Mouse (Mus musculus) adrenal gland, postnatal 25 days (tissue): ENCODE measurements at regions not wholly inside any gene's neighbourhood (a gene's known extent, or its start where the extent isn't known, plus 50 kb on each side); places are given as distances from the start of the nearest gene placed in this dataset.

Experiments used
- DNase-seq: peaks from one replicate; pipeline ENCODE4 v3.0.0; 2021; ENCODE audit warnings: mixed read lengths

DNA sequence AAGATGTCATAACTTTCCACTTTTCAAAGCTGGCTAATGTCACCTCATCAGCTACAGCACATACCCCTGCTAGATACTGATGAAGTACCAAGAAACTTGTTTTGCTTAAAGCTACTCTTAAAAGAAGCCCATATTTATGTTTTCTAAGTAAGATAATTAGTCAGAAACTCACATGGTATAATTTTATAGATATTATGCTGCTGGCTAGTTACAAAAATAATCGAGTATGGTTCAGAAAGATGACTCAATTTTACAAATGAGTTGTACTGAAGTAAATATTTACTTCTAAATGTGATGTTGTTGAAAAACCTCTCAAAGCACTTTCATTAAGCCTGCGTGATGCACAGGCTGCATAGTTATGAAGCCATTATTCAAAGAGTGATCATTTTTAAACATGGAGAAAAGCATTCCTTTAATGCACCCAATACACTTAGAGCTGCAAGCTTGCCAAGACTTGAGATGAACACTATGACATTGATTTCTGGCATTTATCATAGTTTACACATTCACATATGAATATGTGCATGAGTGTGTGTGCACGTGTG lies 582.3 kb upstream of the Gm26657 start:
- no peak for DNase-seq

DNA sequence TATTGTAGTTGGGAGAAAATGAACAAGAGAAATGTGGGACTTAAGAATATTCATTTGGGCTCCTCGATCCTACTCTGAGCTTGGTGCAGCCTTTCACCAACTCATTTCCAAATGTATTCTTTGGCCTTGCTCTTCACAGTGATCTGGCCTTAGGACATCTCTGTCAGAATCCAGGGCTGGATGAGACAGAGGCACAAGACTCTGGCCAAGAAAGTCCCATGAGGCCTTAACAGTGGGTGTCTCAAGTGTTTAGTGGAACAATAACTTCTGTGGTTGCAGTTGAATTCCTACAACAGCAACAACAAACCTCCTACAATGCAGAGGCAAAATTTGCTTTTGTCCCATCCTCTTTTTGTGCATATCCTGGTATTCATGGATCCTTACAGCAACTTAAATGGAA lies 589.2 kb upstream of the Gm26657 start:
- DNase-seq: no peak

DNA sequence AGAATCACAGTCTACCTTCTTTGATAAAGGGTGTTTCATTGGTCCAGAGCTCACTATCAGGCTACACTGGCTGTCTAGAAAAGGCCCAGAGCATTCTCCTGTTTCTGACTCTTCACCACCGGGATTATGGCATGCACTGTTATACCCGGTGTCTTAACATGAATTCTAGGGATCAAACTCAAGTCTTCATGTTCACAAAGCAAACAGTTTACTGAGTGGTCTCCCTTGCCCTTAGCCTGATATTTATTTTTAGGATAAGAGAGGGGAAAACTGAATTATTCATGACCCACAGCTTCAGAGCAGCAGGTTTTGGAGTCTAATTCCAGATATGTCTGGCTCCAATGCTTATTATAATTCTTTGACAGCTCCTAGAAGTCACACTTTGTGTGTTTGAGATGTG lies 596.0 kb upstream of the Gm26657 start:
- DNase-seq: no peak

DNA sequence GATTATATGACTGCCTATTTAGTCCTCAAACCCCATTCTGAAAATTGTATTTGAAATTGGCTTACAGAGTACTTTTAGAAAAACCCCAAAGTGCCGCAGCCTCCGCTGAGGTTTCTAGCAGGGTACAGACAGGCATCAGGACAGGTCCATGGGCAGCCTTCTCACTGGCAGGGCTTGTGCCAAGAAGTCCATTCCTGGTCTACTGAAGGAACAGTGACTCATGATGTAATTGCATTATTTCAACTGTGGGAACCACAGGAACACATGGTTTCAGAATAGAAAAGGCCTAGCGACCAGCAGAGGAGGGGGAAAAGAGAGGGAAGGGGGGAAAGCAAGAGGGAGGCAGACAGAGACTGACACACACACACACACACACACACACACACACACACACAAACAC lies 603.0 kb upstream of the Gm26657 start:
- DNase-seq: no peak

DNA sequence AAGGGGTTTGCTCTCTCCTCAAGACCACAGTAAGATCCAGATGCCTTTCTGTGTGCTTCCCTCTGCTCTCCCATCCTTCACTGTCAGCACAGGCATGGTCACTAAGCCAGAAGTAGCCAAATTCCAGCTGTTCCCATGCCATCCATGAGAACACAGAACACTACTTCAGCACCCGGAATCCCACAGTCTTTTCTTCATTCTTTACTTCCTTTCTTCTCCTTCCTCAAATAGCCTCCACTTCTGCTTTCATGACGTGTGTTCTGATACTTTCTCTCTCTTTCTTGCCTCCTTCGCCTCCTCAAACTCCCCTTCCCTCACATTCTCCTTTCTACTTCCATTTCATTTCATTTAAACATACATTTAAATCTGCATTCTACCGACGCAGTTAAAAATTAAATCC lies 602.1 kb upstream of the Klf4 start:
- DNase-seq: no peak

DNA sequence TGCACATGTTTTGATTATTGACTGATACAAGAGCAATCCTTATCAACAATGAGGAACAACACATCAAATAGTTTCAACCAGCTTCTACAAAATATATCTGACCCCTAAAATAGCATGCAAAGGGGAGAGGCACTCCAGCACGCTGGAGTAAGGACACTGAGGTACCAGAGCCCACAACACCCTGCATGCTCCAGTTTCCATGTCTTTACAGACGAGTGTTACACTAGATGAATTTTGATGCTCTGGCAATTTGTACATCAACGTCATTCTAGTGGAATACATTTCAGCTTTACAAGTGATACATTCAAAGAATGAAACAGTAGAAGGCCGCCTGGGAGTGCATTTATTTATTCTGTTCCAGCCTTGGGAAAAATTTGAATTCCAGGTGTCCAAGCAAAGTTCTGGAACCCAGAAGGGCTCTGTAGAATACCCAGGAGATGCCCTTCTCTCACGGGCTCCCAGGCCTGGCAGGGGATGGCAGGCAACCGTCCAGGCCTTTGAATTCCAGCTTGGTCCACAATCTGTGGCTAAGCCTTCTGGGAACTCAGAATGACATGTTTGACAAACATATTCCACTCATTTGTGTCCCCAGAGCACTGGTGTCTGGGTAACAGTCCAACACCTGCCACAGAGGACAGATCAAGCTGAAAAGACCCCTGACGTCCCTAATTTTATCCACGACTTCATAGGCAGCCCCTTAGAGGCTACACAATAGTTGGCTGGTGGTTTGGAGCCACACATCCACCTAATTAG lies 595.6 kb upstream of the Klf4 start:
- peak; percentile 5 for DNase-seq

DNA sequence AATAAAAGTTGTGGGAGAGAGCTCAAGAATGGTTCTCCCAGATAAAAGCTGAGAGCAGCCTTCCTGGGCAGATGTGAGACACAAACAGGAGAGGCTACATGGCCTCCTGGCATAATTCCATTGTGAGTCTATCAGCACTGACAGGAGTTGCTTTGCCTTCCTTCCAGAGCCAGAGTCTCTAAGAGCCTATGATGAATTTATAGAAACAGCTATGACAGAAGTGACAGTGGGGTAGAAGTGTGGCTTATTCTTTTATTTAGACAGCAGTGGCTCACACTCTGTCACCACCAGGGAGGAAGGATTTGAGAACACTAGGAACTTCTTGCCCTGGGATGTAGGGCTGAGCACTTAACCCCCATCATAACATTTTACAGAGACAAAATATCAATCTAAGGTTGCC lies 592.2 kb upstream of the Klf4 start:
- no peak for DNase-seq

DNA sequence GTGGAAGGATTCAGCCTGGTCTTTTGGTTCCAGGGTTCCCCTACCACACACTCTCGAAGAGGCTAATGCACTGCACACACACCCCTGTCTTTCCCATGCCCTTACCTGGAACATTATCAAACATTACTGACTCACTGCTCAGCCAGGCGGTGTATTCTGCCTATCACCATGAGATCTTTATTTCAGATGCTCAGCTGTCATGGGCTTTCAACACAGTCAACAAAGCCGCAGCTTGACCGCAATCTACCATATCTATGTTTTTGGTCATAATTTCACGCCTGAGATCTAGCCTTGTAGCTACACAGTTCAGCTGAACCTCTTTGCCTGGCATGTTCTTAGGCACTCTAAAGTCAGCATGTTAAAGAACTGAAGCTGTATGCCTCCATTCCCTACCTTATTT lies 589.9 kb upstream of the Klf4 start:
- DNase-seq: no peak

DNA sequence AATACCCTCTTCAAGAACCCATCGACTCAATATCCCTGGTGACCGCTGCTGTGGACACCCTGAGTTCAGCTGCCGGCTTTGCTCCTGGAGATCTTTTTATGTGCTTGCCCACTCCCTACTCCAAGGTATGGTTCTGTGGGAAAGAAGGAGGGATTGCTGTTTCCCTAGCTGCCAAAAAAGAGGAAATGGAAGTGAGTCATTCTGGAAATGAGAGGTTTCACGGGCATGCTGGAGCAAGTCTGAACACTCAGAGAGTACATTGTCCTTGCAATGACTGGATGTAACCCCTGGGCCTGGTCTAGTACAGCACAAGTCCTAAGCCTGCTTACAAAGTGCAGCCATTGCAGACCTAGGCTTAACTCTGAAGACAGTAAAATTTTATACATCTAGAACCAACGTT lies 589.4 kb upstream of the Klf4 start:
- DNase-seq: no peak

DNA sequence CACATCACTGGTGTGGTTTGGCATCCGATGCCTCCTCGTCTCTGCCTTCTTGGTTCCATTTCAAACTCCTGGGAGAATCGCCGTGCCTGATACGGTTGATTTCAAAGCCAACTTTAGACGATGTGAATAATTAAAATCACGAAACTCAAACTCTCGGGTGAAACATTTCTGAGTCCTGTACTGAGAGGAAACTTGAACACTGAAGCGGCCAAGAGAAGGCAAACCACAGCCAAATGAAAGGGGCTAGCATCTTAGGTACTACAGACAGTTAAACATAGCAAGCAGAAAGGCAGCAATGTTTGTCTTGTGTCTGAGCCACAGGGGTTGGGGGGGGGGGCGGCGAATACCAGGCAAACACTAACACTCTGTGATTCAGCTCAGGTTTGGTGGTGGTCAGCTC lies 588.1 kb upstream of the Klf4 start:
- no peak for DNase-seq

DNA sequence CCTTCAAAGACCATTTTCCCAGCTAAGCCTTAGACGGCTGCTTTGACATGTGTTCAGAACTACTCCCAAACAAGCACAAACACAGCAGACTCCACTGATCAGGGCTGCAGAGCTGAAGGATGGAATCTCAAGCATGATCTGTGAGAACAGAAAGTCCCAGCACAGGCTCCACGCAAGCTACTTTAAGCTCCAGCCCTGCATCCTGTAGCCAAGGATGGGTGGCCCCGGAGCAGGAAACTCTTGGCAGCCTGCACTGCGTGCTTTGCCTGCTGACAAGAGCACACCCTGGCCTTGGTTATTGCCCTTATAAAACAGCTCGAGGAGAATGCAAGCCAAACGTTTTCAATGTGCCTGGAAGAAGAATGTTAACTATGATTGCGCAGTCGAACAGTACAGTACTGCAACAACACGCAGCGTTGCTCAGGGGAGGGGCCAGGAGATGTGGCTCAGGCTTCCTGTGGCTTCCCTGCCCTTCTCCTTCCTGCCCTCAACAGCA lies 581.5 kb upstream of the Klf4 start:
- DNase-seq: peak; percentile 69

DNA sequence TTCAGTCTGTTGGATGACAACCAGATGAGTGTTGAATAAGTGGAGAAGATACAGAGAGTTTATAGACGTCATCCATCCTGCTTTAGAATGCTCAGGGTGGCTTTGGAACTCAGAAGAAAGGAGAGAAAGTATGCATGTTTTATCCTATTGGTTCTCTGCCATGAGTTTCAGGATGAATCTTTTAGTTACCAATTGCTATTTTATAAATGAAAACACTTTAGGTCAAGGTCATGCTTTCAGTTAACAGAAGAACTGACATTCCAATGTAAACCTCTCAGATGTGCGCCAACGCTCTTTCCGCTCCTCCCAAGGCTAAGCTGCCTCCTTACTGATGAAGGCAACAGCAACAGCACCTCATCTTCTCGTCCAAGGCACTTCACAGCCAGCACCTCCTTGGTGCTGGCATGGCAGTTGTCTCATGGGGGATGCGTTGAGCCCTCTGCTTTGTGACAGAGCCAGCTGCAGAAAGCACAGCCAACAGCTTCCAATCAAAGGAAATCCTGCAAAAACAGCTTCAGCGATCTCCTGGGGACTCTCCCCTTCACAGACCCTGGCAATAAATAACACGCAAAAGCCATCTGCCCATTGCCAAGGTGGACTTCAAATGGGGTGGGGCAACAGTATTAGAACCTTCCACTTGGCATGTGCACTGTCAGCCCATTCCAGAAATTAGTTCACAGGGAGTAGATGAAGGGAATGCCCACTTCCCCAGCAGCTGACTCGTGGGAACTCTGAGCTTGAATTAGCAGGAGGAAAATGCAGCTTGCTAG lies 580.9 kb upstream of the Klf4 start:
- peak; percentile 25 for DNase-seq

DNA sequence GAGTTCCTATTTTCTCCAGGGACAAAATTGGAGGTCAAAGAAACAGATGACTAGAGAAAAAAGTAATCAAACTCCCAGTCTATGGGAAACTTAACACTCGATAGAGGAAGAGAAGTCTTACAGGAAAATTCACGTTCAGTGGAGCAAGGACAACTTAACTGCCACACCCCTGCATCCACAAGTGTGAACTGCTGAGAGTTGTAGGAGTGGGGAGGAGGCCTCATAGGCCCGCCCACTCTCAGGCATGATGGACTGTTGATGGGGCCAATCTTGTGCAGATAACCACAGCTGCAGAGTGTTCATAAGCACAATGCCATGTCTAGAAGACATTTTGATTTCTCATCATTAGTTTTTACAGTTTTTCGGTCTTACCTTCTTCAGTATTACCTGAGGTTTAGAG lies 574.7 kb upstream of the Klf4 start:
- no peak for DNase-seq

DNA sequence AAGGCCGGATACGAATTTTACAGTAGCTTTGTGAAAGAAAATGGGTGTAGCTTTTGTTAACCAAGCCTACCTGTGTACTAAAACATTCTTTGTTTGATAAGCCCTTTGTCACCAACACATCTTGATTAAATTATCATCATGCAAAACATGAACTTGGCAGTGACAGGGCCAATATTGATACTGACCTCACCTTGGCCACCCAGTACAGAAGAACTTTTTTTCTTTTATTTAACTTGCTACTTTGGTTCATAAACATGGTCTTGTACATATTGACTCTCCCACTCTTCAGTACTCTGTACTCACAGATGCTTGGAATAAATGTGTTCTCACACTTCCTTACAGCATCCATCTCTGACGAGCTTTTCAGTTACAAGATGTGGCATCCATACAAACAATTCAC lies 570.0 kb upstream of the Klf4 start:
- DNase-seq: no peak

DNA sequence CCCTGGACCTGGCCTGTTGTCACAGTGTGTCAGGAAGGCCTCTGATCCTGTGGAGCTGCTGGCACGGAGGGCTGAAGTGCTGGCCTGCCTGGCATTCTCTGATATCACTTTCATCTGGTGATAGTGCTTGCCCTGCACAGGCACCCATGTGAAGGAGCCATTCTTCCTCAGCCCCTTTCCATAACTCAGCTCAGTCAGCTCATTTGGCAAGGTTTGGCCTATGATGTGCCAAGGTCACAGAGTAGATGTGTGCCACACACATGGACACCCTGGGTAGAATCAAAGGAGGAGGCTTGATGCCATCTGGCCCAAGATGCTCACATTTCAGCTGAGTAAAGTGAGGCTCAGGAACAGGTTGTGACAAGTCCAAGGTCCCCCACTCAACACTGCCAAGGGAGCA lies 558.5 kb upstream of the Klf4 start:
- peak; percentile 20 for DNase-seq

DNA sequence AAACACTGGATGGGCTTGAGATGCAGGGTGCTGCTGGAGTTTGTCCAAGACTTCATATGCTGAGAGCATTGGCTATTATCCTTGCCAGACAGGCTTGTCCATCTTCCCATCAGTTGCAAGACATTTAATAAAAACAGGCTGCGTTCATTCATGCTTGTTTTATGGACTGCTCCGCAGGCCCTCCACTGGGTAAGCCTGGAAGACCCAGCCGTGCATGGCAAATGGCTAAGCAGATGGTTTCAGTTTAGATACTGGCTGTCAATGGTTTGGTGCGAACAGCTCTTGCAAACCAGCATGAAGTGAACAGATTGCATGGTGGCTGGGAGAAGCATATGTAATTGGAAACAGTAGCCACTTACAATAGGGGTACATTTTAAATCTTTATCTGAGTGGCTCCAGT lies 556.4 kb upstream of the Klf4 start:
- DNase-seq: no peak

DNA sequence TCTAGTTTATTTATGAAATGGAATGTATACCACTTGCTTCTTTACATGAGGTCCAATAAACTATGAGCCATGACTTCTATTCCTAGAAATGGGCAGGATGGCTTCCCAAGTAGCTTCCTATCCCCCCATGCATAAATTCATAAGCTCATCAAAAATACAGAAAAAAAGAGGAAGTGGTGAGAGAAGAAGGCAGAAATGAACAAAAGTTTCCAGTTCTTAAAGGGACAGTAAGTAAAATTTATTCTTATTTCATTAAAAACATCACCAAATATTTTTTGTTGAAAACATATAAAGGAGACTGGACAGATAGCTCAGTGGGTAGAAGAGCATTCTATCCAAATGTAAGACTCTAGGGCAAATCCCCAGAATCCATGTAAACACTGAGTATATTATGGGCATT lies 554.0 kb upstream of the Klf4 start:
- DNase-seq: no peak

DNA sequence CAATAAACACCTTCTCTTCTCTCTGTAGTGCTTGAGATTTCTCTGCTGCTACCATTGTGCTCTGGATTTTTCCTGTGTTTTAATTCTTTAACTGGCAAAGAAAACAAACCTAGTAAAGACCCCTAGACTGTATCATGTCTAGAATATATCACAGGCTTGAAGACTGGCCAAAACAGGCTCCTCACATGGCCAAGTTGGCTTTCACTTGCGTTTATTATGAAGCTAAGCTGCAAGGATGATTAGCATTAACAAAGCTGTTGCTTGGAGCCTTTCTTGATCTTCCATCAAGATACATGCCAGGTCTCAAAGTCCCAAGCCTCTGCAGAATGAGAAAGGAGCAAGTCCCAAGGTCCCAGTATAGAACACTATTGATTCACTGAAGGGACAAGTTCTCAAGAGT lies 551.9 kb upstream of the Klf4 start:
- DNase-seq: no peak

DNA sequence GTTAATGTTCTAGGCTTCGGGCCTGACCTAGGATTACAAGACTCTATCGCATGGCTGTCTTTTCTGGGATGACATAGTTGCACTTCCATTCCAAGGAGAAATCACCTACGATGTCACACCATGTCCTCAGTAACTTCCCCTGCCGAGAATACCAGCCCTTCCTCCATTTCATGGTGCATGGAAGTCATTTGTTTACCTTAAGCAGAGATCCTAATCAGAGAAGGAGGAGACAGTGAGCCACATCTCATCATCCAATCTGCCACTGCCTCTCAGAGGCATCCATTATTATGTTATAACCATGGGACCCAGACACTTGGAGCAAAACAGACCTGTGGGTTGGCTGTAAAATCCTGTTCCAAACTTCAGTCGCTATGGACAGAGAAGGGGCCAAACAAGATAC lies 550.1 kb upstream of the Klf4 start:
- no peak for DNase-seq

DNA sequence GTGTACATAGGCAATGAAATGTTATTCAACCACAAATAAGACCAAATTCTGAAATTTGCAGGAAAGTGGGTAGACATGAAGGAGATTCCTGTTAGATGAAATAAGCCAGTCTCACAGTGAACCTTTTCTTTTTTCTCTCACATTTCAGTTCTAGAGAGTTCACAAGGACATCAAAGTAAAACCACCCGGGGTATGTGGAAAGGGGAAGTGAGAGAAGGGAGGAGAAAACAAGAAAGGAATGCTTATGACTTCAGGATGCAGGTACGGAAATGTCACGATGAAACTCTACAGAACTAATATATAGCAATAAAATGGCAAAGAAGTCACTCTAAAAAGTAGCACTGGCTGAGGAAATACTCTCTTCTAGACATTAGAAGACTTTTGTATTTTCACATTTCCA lies 548.7 kb upstream of the Klf4 start:
- DNase-seq: no peak

DNA sequence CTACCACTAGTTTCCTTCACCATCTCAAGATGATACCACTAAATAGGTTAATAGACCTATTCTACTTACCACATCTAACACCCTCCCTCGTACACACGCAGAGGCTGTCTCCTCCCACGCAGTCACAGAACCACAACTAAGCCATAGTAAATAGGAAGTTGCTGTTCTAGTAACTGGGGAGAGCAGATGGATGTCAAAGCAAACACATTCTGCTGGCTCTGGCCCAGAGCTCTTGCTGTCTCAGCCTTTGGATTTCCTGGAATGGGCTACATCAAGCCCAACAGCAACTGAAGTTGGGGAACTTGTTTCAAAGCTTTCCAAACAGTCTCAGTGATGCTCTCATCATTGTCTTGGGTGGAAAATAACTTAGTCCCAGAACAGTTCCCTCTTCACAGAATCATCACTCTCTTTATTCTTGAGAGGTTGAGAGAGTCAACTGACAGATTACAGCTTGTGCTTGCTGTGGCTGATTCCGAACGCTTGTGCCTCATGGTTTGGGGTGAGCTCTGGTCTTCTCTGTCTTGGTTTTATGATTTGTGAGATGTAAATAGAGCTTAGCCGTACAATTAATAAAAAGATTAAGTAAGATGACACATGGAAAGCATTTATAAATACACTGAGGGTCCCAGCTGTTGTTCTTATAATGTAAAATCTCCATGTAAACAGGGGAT lies 538.5 kb upstream of the Klf4 start:
- DNase-seq: no peak

DNA sequence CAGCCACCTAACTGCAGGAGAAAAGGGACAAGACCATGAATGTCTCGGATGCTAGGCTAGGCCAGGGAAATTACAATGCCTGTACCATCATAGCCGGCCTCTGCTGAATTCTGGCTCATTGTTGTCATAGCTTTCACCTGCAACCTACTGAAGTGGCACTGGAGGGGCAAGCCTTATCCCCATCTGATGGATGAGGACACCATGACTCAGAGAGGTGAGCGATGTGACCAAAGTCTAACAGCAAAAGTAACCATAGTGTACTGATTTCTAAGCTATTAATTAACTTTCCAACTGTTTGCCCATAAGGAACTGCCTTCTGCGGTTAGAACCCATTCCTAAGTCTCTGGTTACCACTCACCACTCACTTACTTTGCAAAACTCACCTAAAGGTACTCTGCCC lies 536.6 kb upstream of the Klf4 start:
- DNase-seq: no peak

DNA sequence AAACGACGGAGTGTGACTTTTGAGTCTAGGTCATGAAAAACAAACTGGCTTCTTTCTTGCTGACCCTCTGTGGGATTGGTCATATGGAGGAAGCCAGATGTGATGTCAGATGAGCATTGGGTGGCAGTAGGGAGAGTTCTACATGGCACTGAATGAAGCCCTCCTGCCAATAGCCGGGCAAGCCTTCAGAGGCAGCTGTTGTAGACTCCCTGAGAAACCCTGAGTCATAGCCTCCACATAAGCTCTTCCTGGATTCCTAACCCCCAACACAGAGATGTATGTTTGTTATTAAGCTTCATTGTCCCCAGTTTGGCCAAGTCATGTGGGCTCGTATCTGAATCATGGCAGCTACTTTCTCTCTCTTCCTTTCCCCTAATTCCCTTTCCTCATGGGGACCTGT lies 532.4 kb upstream of the Klf4 start:
- no peak for DNase-seq
